Mouse (Mus musculus): ENCODE measurements around the gene Fgd6. TPM values are rescaled to one million over a fixed set of nuclear protein-coding genes. Genes with fewer than 3 reads are reported as not detected.

Gene Fgd6
- total RNA-seq, 1 experiment from 2014 or later, result 2.7 TPM

DNA sequence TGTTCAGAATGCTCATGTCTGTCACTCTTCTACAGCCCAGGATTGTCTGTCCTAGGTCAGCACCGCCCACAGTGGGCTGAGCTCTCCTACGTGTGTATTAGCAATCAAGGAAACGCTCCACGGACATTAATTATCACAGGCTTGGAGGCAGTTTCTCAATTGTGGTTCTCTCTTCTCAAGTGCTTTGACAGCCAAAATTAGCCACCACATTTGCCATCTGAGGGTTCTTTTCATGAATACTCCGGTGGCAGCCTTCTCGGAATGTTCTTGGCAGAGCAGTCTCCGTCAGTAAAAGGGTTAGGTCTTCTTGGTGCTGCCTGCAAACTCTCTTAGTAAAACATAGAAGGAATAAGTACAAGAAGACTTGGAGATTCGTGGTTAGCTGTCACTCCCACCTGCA, 50.5 kb downstream of the Fgd6 start:
- no peak for ATAC-seq (replicated peaks; ENCODE audit: low read depth, poor library complexity, severe bottlenecking)

DNA sequence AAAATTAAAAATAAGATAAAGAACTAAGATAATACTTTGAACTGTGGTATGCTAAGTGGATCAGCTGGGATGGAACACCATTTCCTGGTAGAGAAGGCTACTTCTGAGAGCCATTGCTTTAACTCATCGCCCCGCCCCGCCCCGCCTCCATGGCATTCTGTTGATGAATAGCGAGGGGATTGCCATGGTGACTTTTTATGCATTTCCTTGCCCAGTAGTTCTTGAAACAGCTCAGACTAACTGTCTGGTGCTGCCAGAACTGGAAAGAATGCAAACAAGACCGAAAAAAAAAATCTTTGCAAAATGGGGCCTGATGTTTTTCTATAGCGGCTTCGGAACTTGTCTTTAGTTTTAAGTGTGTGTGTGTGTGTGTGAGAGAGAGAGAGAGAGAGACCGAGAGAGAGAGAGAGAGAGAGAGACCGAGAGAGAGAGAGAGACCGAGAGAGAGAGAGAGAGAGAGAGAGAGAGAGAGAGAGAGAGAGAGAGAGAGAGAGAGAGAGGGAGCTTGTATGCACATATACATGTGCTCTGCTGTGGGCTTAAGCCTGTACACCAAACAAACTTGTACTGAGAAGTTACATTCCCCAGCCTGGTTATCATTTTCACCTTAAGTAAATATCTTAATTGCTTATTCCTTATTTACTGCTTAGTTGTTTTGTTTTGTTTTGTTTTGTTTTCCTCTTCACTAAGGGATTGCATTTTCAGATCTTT, 51.7 kb downstream of the Fgd6 start:
- ATAC-seq (replicated peaks; ENCODE audit: low read depth, poor library complexity, severe bottlenecking), result no peak

GRCm38 (mm10) chr10:94090032-94090431, 54.2 kb downstream of the Fgd6 start:
- no peak for ATAC-seq (replicated peaks; ENCODE audit: low read depth, poor library complexity, severe bottlenecking)

GRCm38 (mm10) chr10:94093534-94093933, 57.7 kb downstream of the Fgd6 start:
- ATAC-seq (replicated peaks; ENCODE audit: low read depth, poor library complexity, severe bottlenecking), result no peak

- no peak for ATAC-seq (replicated peaks; ENCODE audit: low read depth, poor library complexity, severe bottlenecking)
Observed at GRCm38 (mm10) chr10:94095743-94096465, 60.1 kb downstream of the Fgd6 start.

DNA sequence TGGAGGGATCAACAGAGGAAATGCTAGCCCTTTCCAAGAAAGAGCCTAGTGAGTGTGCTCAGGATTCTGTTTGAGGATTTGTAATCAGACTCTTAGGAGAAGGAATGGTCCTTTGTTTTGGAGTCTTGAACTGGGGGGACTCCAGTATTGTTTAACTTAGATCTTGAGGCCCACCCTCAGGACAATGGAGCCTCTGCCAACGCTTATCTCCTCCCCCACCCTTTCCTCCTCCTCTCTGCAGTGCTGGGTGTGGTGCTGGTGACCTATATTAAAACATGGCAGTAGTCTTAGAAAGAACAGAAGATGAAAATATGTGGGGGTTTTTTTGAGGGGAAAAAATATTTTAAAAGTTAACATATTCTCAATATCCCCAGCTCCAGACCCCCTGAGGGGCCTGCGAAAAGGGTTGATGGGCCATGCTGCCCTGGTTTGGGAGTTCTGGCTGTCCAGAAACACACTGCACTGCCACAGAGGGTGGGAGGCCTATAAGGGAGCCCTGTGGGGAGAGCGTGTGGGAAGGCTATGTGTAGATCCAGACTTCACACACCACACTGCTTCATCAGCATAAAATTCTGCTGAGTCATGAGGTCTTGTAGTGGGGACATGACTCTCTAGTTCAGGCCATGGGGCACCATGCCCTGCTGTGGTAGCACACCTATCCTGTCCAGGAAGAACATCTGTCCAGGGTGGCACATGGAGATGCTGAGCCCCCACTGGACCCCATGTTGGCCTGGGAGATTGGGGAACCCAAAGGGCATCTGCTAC, 61.5 kb downstream of the Fgd6 start:
- ATAC-seq (replicated peaks; ENCODE audit: low read depth, poor library complexity, severe bottlenecking), result no peak

- ATAC-seq (replicated peaks; ENCODE audit: low read depth, poor library complexity, severe bottlenecking), result peak; percentile 56; the same call in 1 of the 2 replicates
Observed at GRCm38 (mm10) chr10:94098100-94098499, 62.3 kb downstream of the Fgd6 start.

DNA sequence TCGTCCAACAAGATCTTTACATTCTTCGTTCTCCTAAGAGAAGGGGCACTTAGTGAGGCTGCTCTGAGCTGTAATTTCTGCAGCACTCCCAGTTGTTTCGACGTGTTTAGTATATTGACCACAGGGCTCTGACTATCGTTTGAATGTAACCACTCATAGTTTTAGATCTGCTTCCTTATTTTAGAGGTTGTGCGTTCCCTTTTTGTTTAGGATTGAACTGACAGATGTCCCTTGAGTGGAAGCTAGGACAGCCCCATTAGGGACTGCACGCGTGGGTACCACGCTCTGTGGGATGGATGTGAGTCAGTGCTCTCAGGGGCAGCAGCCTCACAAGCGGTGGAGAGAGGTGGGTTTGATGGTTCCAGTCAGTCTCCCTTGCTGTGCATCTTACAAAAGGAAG, 69.7 kb downstream of the Fgd6 start:
- ATAC-seq (replicated peaks; ENCODE audit: low read depth, poor library complexity, severe bottlenecking), result peak; percentile 63

DNA sequence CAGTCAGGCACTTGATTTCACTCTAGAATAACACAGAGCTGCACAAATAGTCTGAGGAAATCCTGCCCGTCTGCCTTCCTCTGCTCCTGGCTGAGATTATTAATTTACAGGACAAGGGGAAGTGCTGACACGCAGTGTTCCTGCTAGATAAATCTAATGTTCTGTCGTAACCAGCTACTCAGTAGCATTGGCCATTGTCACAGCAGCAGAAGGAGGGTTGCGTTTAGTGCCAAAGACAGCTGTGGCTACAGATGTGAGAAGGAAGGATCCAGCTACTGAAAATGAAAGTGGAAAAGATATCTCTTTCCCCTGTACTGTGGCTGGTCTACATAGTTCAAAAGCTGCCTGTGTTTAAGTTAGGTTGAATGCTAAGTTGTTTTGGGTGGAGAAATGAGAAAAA, 71.4 kb downstream of the Fgd6 start:
- ATAC-seq (replicated peaks; ENCODE audit: low read depth, poor library complexity, severe bottlenecking), result peak; percentile 87

- ATAC-seq (replicated peaks; ENCODE audit: low read depth, poor library complexity, severe bottlenecking), result no peak
Observed at GRCm38 (mm10) chr10:94107607-94108006, 71.8 kb downstream of the Fgd6 start.

DNA sequence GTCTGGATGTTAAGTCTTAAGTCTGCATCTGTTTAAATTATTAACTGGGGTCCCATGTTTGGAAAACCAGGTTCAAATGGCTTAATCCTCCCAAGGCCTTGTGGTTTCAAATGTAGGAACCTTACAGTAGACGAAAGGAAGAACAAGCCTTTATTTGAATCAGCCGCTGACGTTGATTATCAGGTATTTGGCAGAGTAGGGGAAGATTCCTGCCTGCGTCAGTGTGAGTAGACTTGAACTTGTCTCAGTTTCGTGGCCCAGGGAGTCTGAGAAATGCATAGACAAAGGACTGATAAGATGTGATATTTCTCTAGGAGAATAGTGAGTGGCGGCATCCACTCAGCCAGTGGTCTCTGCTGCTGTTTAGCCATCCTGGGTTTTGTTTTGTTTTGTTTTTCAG, 73.0 kb downstream of the Fgd6 start:
- no peak for ATAC-seq (replicated peaks; ENCODE audit: low read depth, poor library complexity, severe bottlenecking)

- ATAC-seq (replicated peaks; ENCODE audit: low read depth, poor library complexity, severe bottlenecking), result no peak
Observed at GRCm38 (mm10) chr10:94110834-94111754, 75.3 kb downstream of the Fgd6 start.

GRCm38 (mm10) chr10:94112207-94112606, 76.4 kb downstream of the Fgd6 start:
- ATAC-seq (replicated peaks; ENCODE audit: low read depth, poor library complexity, severe bottlenecking), result no peak

DNA sequence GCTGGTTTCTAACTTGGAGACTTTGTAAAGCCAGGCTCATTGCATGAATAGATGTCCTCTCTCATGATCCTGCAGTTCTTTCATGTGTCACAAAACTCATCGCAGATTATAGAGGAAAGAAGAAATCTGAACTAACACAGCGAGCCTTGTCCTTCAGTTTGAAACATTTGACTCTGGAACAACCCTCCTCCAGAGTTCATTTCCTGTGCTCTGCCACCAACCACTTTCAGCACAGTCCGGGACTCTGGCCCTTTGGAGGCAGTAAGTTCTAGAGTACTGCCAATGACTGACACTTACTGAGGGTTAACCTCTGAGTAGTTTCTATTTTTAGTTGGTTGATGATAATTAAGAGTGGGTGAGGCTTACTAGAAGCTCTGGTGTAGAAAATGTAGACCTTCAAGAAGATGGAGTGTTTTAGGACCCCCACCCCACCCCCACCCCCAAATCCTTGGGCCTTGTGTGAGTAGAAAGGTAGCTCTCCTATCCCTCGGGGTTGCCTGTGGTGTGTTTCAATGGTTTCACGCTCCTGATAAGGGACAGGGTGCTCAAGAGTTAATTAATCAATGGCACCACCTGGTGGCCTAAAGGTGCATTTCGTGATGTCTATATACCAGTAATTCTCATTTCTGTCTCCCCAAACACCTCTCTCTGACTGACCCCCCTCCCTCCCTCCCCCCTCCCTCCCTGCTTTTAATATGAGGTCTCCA, 80.2 kb downstream of the Fgd6 start:
- peak; percentile 97 for ATAC-seq (replicated peaks; ENCODE audit: low read depth, poor library complexity, severe bottlenecking)

GRCm38 (mm10) chr10:94116781-94117340, 81.1 kb downstream of the Fgd6 start:
- no peak for ATAC-seq (replicated peaks; ENCODE audit: low read depth, poor library complexity, severe bottlenecking)

DNA sequence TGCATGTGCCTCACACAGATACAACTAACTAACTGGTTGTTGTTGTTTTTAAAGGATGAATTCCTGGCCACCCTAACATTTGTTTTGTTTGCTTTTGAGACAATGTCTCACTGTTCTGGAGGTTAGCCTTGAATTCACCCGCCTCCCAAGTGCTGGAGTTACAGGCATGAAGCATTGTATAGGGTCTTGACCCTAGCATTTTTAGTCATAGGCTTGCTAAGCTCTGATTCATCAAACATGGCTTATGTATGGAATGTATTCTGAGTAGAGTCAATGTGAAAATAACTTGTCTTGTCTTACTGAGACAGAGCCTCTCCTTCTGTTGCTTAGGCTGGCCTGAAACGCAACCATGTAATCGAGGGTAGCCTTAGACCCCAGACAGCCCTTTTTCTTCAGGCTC, 82.1 kb downstream of the Fgd6 start:
- ATAC-seq (replicated peaks; ENCODE audit: low read depth, poor library complexity, severe bottlenecking), result no peak

DNA sequence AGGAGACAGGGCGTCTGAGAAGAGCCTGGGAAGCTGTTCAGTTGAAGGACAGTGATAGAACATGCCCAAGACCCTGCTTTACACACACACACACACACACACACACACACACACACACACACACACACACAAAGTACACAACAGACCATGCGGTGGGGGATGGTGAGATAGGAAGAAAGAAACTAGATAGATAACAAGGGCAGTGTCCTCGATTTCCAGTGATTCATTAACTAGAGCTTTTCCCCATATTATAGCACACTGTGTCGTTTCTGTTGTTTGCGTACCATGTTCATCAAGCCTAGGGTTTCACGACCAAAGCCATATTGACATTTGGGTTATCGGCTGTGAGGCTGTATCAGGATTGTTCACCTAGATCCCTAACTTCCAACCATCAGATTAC, 83.2 kb downstream of the Fgd6 start:
- ATAC-seq (replicated peaks; ENCODE audit: low read depth, poor library complexity, severe bottlenecking), result no peak

DNA sequence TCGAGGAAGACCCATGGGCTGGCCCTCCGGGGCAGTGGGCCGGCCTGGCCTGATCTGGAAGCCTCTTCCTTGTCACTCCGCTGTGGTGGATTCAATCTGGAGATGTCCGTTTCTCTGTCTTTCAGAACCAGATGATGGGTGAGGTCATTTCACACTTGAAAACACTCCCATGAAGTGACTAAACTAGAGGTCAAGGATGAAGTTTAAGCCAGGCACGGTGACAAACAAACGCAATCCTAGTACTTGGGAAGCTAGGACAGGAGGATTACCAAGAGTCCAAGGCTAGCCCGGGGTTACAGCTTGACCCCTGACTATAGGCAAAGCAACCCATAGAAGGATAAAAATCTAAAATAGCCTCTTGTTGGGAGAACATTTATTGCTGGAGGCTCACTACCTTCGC, 84.9 kb downstream of the Fgd6 start:
- no peak for ATAC-seq (replicated peaks; ENCODE audit: low read depth, poor library complexity, severe bottlenecking)

DNA sequence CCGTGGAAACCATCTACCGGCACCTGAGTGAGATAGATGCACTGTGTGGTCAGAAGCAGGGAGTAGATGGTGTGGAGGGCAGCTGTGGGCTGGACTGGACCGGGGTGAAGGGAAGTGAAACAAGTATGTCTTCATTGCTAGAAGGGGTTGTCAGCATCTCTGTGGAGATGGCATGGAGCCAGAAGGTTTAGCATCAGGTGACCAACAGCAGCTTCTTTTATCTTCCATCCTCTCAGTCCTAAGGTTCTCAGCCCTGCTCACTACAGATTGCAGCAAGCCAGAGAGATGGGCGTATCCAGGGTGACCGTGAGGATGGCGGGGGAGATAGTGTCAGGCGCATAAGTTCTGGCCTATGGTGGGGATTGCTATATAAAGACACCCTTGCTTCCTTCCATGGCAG, 86.8 kb downstream of the Fgd6 start:
- ATAC-seq (replicated peaks; ENCODE audit: low read depth, poor library complexity, severe bottlenecking), result peak; percentile 78

Measured in common myeloid progenitor, adult 5-6 weeks (primary cell).